Mouse (Mus musculus) heart, adult 2 months (tissue): ENCODE measurements around the gene Psmd9.

ENCODE experiments used
- CTCF ChIP-seq: fragments of 200-600 bp; IDR thresholded peaks from 2 replicates; pipeline ENCODE4 v1.8.1; 2022; ENCODE audit warnings: antibody characterized with exemption, mild to moderate bottlenecking, moderate library complexity
- POLR2A ChIP-seq: fragments of 200-500 bp; IDR thresholded peaks from 2 replicates; pipeline ENCODE4 v1.6.1; 2011; ENCODE audit warnings: mild to moderate bottlenecking, low read depth, low read length, control low read depth; ENCODE audit not compliant: insufficient read depth

DNA sequence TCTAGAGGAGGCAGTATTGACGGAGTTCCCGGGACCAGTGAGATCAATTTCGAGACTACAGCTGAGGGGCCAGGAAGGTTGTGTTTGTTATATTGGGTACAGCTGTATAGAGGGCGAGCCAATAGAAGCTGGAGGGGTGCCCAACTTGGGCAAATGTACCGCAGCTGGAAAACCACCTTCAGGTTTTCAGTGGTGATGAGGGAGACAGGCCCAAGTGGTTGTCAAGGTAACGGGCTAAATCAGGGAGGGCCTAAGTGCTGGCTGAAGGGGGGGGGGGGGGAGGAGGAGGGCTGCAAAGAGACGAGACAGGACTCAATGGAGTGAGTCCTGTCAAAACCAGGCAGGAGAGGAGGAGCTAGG, 35.4 kb upstream of the Psmd9 start:
- TF ChIP-seq POLR2A (no peak), CTCF (no peak)
